Comparison of ENCODE assay signal across 17 mouse cellular contexts in genomic region chr17:17617440-17618204, GRCm38 (mm10). TPM values are rescaled to one million over a fixed set of nuclear protein-coding genes. Genes with fewer than 3 reads are reported as not detected.
DNase-seq lines count a peak whose midpoint lies in the region; ATAC-seq and TF ChIP-seq lines count a peak whose summit lies in the region.
"Had no signal": no experiment of that assay in that cellular context is flagged by ENCODE, and none has a peak within 500 bp of the region (broad histone marks: within the 10 kb centered on the region; RNA-seq: fewer than 3 reads in every experiment).

No protein-coding gene starts in this region.

- no peaks in the 10 kb centered on the region for H3K9me3 ChIP-seq in intestine, embryonic 16.5 days (ENCODE audit: control insufficient read depth, low read length)
- H3K9me3 ChIP-seq: limb, embryonic 15.5 days; megakaryocyte, embryonic 14.5 days; neural tube, embryonic 15.5 days had no signal

- H3K4me2 ChIP-seq in intestine, embryonic 16.5 days (ENCODE audit: low read depth, low read length), result no peak overlapping the region
- H3K4me2 ChIP-seq: limb, embryonic 15.5 days; lung, embryonic 14.5 days; neural tube, embryonic 15.5 days had no signal

- 52% methylated on average over 4 of the region's 4 CpGs for WGBS in cerebellum, adult 2 months
- 87% methylated on average over 4 of the region's 4 CpGs for WGBS in intestine, embryonic 16.5 days

- H3K36me3 ChIP-seq in intestine, embryonic 16.5 days (ENCODE audit: control insufficient read depth, insufficient read depth, low read length), result no peaks in the 10 kb centered on the region
- H3K36me3 ChIP-seq: limb, embryonic 15.5 days; neural tube, embryonic 15.5 days had no signal

- H3K4me1 ChIP-seq in cerebellum, adult 2 months (ENCODE audit: control insufficient read depth, insufficient read depth, low read length), result no peaks in the 10 kb centered on the region; the same call in none of the 2 replicates
- H3K4me1 ChIP-seq in intestine, embryonic 16.5 days (ENCODE audit: control insufficient read depth, insufficient read depth, low read length), result 0 out of 2 replicates have a peak, but pooled peaks cover 2% of the 10 kb centered on the region

- peak; percentile 49 for ATAC-seq in megakaryocyte-erythroid progenitor cell, adult 5-6 weeks (replicated peaks; ENCODE audit: low FRiP score, low TSS enrichment, poor library complexity, severe bottlenecking)
- ATAC-seq in intestine, embryonic 16.5 days, result no peak
- ATAC-seq: forebrain, postnatal 0 days; intestine, postnatal 0 days had no signal

- no peak for TF ChIP-seq CTCF in cerebellum, adult 2 months (IDR thresholded peaks at IDR 0.05; ENCODE audit: borderline replicate concordance, insufficient read depth, low read depth, low read length)
- no peak for TF ChIP-seq CTCF in layer of hippocampus, adult 2 months (conservative IDR thresholded peaks at IDR 0.05)

- H3K27me3 ChIP-seq in cerebellum, adult 2 months (ENCODE audit: control insufficient read depth, insufficient read depth, low read length), result no peaks in the 10 kb centered on the region
- no peaks in the 10 kb centered on the region for H3K27me3 ChIP-seq in intestine, embryonic 16.5 days (replicated peaks; ENCODE audit: control insufficient read depth, insufficient read depth, low read length)
- H3K27me3 ChIP-seq: limb, embryonic 15.5 days; megakaryocyte, embryonic 14.5 days; neural tube, embryonic 15.5 days had no signal

- H3K9ac ChIP-seq in intestine, embryonic 16.5 days (ENCODE audit: low read depth, low read length), result no peak overlapping the region
- H3K9ac ChIP-seq: forebrain, postnatal 0 days; limb, embryonic 15.5 days; lung, embryonic 14.5 days; neural tube, embryonic 15.5 days had no signal

- no peak for TF ChIP-seq POLR2A in cerebellum, adult 2 months (IDR thresholded peaks at IDR 0.05; ENCODE audit: borderline replicate concordance, insufficient read depth, low read length)

- H3K27ac ChIP-seq in cerebellum, adult 2 months (ENCODE audit: insufficient read depth, low read length), result peak overlapping the region; percentile 50; the same call in 1 of the 2 replicates
- peak overlapping the region; percentile 4; the same call in 1 of the 2 replicates for H3K27ac ChIP-seq in layer of hippocampus, adult 2 months
- H3K27ac ChIP-seq in intestine, embryonic 16.5 days (ENCODE audit: low read length), result no peak overlapping the region
- H3K27ac ChIP-seq: limb, embryonic 15.5 days; neural tube, embryonic 15.5 days had no signal

- no peak overlapping the region for H3K4me3 ChIP-seq in cerebellum, adult 2 months (replicated peaks; ENCODE audit: insufficient read depth, low read depth, low read length)
- no peak overlapping the region for H3K4me3 ChIP-seq in layer of hippocampus, adult 2 months
- H3K4me3 ChIP-seq in intestine, embryonic 16.5 days (ENCODE audit: low read length), result no peak overlapping the region
- H3K4me3 ChIP-seq: erythroblast, embryonic 14.5 days; limb, embryonic 15.5 days; megakaryocyte, embryonic 14.5 days; neural tube, embryonic 15.5 days had no signal

- DNase-seq in cerebellum, adult 2 months, result no peak
- no peak for DNase-seq in cerebellum, adult 11 months
- no peak for DNase-seq in layer of hippocampus, adult 2 months (ENCODE audit: low spot score in 2 of 2)
- no peak for DNase-seq in layer of hippocampus, adult 9-11 months
- DNase-seq in adrenal gland, postnatal 36 days, result peak; percentile 34 to 38
- no peak for DNase-seq in natural killer cell, adult 2 months (ENCODE audit: low spot score in 2 of 2)
- DNase-seq: forebrain, postnatal 0 days; gastrocnemius, postnatal 14 days; kidney, postnatal 10 days; lung, embryonic 14.5 days had no signal

RNA-seq across cellular contexts. Expression of gene Lnpep, which starts 7.2 kb away (rescaled TPM):
- 30.3 and 30.6 TPM in 2 replicates for polyA plus RNA-seq in cerebellum, adult 2 months (2012; rRNA removed)
- 100 to 1,000 TPM; 101 to 105 TPM for total RNA-seq in layer of hippocampus, adult 2 months (2021)
- 100 to 1,000 TPM; 120 to 150 TPM for total RNA-seq in adrenal gland, postnatal 36 days (2021)
- 34.2 and 39.9 TPM in 2 replicates for total RNA-seq in megakaryocyte-erythroid progenitor cell, adult 5-6 weeks (2014; fragmentation: Nextera tagmentation)
- total RNA-seq in megakaryocyte-erythroid progenitor cell, adult 5-6 weeks (2017), result 40.1 and 53.3 TPM in 2 replicates
- 5.9 and 6.2 TPM in 2 replicates for polyA plus RNA-seq in intestine, embryonic 16.5 days (2015; fragmentation: Nextera tagmentation; extraction: Ambion mirVana)

Comparison
In these comparisons a context has a peak if more than half of its experiments do, and no peak if none do; other contexts are left out.
1. DNase-seq: peak in adrenal gland, postnatal 36 days (2 of 2); none in cerebellum, adult 2 months (0 of 2), cerebellum, adult 11 months (single experiment), layer of hippocampus, adult 2 months (0 of 2), layer of hippocampus, adult 9-11 months (single experiment) and natural killer cell, adult 2 months (0 of 2).